Mouse (Mus musculus) liver, embryonic 14.5 days (tissue): ENCODE results near the gene Wt1. TPM values are rescaled to one million over a fixed set of nuclear protein-coding genes. Genes with fewer than 3 reads are reported as not detected.

ENCODE experiments used
- ATAC-seq: fragments of 200-750 bp; cut with Nextera tagmentation; 2 replicates; pipeline ENCODE4 v1.8.0; 2017; ENCODE audit warnings: moderate number of reproducible peaks, mild to moderate bottlenecking, moderate library complexity; ENCODE audit not compliant: insufficient read depth
- DNase-seq, 3 experiments: peaks; one replicate each; pipeline ENCODE4 v3.0.0-alpha.2; 2012 to 2013; ENCODE audit warnings: low read depth in 3 of 3, low spot score in 3 of 3
- H3K27ac ChIP-seq: fragments of 300-500 bp; sonication (generic); 2 replicates; pipeline ENCODE4 v1.5.1; 2014; ENCODE audit warnings: moderate library complexity, mild to moderate bottlenecking, control low read depth, inconsistent platforms
- H3K27me3 ChIP-seq: fragments of 300-500 bp; sonication (generic); 2 replicates; pipeline ENCODE4 v1.6.1; 2014; ENCODE audit warnings: mild to moderate bottlenecking, low read length, moderate library complexity; ENCODE audit not compliant: control insufficient read depth, insufficient read depth
- H3K36me3 ChIP-seq: fragments of 300-500 bp; sonication (generic); replicated peaks from 2 replicates; pipeline ENCODE4 v1.6.1; 2014; ENCODE audit warnings: low read depth; ENCODE audit not compliant: control insufficient read depth, insufficient read depth
- H3K4me1 ChIP-seq, 2 experiments: fragments of 200-500 bp in 1 of 2; fragments of 300-500 bp in 1 of 2; sonication (generic) in 1 of 2; replicated peaks; 2 replicates each; pipeline ENCODE4 v1.6.1; 2012 to 2014; ENCODE audit warnings: antibody characterized with exemption in 1 of 2, inconsistent platforms in 1 of 2, low read length in 1 of 2; ENCODE audit not compliant: control insufficient read depth in 2 of 2, insufficient read depth in 2 of 2
- H3K4me2 ChIP-seq: fragments of 300-500 bp; sonication (generic); 2 replicates; pipeline ENCODE4 v1.6.1; 2014; ENCODE audit warnings: low read depth, mild to moderate bottlenecking, control low read depth, moderate library complexity
- H3K4me3 ChIP-seq, 2 experiments: fragments of 200-500 bp in 1 of 2; fragments of 300-500 bp in 1 of 2; sonication (generic) in 1 of 2; 2 replicates each; pipeline ENCODE4 v1.5.1; 2012 to 2014; ENCODE audit warnings: low read depth in 2 of 2, low read length in 2 of 2, mild to moderate bottlenecking in 2 of 2, control low read depth in 1 of 2, inconsistent platforms in 1 of 2, moderate library complexity in 1 of 2; ENCODE audit not compliant: insufficient read depth in 1 of 2
- H3K9ac ChIP-seq: fragments of 300-500 bp; sonication (generic); replicated peaks from 2 replicates; pipeline ENCODE4 v1.6.1; 2014; ENCODE audit warnings: mild to moderate bottlenecking, control low read depth, moderate library complexity
- H3K9me3 ChIP-seq: fragments of 300-500 bp; sonication (generic); 2 replicates; pipeline ENCODE4 v1.6.1; 2016; ENCODE audit warnings: low read length, mixed read lengths; ENCODE audit not compliant: control insufficient read depth
- CTCF ChIP-seq: IDR thresholded peaks from 2 replicates; pipeline ENCODE4 v1.5.1; 2016; ENCODE audit warnings: antibody characterized with exemption, low read depth, control low read depth
- EP300 ChIP-seq: IDR thresholded peaks from 2 replicates; pipeline ENCODE4 v1.6.1; 2016; ENCODE audit warnings: antibody characterized with exemption, low read depth
- WGBS: fragments of 180-500 bp; shearing (Covaris S2); extraction: QIAGEN DNeasy Blood & Tissue Kit; methylation state at CpG from one replicate; pipeline ENCODE4 v1.1.7; 2014; ENCODE audit not compliant: insufficient replicate concordance; 5-methylcytosine and 5-hydroxymethylcytosine counted together
- polyA plus RNA-seq, 2 experiments: library from polyadenylated mRNA; depleted of rRNA in 1 of 2; stranded (reverse) in 1 of 2; unstranded in 1 of 2; fragments of >200 nt; fragmentation: Nextera tagmentation in 1 of 2; extraction: Ambion mirVana in 1 of 2; gene quantifications; 2 replicates each; pipeline versions ENCODE4 v1.2.1 to v1.2.3; 2012 to 2014

Gene Wt1
- 0.96 and 1.1 TPM in 2 replicates for polyA plus RNA-seq (2012; rRNA removed)
- 0.77 and 1.0 TPM in 2 replicates for polyA plus RNA-seq (2014; fragmentation: Nextera tagmentation; extraction: Ambion mirVana)

DNA sequence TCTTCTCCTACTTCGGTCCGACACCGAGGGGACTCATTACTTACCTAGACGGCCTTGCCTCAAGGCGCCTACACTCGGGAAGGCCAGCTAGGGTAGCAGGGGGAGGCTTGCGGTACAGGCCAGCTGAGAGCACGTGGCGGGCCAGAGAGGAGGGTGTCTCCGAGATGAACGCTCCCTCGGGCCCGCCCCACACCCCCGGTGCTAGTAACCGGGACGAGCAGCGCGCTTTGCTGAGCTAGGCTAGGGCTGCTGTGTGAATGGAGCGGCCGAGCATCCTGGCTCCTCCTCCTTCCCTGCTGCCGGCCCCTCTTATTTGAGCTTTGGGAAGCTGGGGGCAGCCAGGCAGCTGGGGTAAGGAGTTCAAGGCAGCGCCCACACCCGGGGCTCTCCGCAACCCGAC, at the start of gene Wt1:
Gene Wt1, plus strand, starts transcription at position 251 of the 400 bp plus-strand sequence.
- H3K4me3 ChIP-seq: peak within 1 kb of the TSS; percentile 32 to 37
- peaks cover 96% of the 10 kb centered on the region for H3K27me3 ChIP-seq
- H3K4me2 ChIP-seq: peak within 1 kb of the TSS; percentile 21
- H3K27ac ChIP-seq: no peak within 1 kb of the TSS
- WGBS: 1% methylated on average over 21 of the region's 25 CpGs
- H3K36me3 ChIP-seq: no peaks in the 10 kb centered on the region
- ATAC-seq: no peak
- H3K9me3 ChIP-seq: no peaks in the 10 kb centered on the region
- H3K9ac ChIP-seq: no peak within 1 kb of the TSS
- TF ChIP-seq EP300 (no peak), CTCF (no peak)
- no peaks in the 10 kb centered on the region for H3K4me1 ChIP-seq
- DNase-seq: no peak

DNA sequence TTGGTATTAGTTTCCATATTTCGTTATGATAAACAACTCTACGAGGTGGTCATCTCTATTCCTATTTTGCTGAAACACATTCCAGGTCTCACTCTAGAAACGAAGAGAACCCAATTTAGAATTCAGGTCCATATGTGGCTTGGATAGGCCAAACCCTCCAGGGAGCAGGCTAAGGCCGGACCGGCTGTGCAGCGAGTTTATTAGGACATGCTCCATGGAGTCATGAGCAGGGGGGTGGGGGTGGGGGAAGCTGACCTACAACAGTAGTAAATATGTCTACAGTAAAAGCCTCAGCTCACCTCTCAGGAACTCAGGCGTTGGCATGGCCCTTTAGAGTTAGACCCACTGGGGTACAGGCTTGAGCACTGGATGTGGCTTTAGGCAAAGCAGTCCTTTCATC, 49.2 kb upstream of the Wt1 start:
- no peak for TF ChIP-seq CTCF
- no peak for TF ChIP-seq EP300
- 70% methylated on average over 7 of the region's 7 CpGs for WGBS

DNA sequence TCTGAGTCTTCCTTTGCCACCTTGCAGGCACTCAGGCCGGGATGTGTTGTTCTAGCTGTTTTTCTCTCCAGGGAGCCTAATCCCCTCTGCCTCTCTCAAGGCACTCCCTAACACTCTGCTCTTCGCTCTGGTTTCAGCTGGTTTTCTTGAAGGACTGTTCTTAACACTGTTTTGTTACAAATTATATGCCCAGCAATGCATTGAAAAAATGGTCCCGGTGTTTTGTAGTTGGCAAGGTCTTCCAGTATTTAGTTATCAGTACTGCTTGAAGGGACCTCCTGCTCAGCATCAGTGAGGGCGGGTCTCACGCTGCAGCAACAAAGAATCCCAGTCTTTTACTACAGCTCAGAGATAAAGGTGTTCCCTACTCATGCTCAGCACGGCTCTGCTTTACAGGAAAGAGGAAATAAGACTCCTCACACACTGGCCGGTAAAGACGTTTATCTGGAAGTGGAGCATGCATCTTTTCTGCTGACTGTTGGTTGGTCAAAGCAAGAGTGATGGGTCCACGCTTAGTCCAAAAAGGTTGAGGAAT, 44.0 kb upstream of the Wt1 start:
- WGBS: 20% methylated on average over 9 of the region's 9 CpGs
- H3K27ac ChIP-seq: no peak overlapping the region
- no peaks in the 10 kb centered on the region for H3K36me3 ChIP-seq
- H3K4me1 ChIP-seq: no peaks in the 10 kb centered on the region
- TF ChIP-seq EP300: no peak
- no peak for TF ChIP-seq CTCF
- no peaks in the 10 kb centered on the region for H3K9me3 ChIP-seq
- no peak overlapping the region for H3K9ac ChIP-seq
- H3K4me3 ChIP-seq: no peak overlapping the region
- DNase-seq: no peak
- H3K27me3 ChIP-seq: no peaks in the 10 kb centered on the region
- H3K4me2 ChIP-seq: no peak overlapping the region
- ATAC-seq: no peak

More for the DNA sequence above, 49.2 kb upstream of the Wt1 start:
- DNase-seq (no peak), ATAC-seq (no peak)
- H3K4me1 ChIP-seq: no peaks in the 10 kb centered on the region
- no peak overlapping the region for H3K9ac ChIP-seq
- H3K27me3 ChIP-seq: no peaks in the 10 kb centered on the region
- no peak overlapping the region for H3K27ac ChIP-seq
- no peaks in the 10 kb centered on the region for H3K36me3 ChIP-seq
- no peak overlapping the region for H3K4me3 ChIP-seq
- H3K9me3 ChIP-seq: no peaks in the 10 kb centered on the region
- no peak overlapping the region for H3K4me2 ChIP-seq

DNA sequence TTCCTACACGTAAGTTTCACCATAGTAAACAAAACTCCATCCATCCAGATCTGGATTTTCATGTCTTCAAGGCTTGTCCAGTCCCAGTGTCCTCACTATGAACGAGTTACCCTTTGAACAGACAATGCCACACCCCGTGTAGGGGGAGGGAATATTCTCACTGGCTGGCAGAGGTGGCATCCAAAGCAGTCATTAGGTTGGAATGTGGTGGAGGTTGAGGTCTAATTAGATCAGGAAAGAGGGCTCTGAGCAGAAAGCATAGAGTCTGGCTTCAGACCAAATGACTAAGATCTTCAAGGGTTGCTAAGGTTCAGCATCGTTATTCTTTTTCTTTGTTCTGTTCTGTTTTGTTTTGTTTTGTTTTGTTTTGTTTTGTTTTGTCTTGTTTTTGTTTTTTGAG, 42.3 kb upstream of the Wt1 start:
- no peak for TF ChIP-seq EP300
- TF ChIP-seq CTCF: no peak
- Histone ChIP-seq H3K4me2 (no peak overlapping the region), H3K4me1 (no peaks in the 10 kb centered on the region), H3K4me3 (no peak overlapping the region), H3K27me3 (no peaks in the 10 kb centered on the region), H3K9me3 (no peaks in the 10 kb centered on the region), H3K27ac (no peak overlapping the region), H3K36me3 (no peaks in the 10 kb centered on the region), H3K9ac (no peak overlapping the region)
- 51% methylated on average over 4 of the region's 4 CpGs for WGBS
- no peak for DNase-seq
- no peak for ATAC-seq

DNA sequence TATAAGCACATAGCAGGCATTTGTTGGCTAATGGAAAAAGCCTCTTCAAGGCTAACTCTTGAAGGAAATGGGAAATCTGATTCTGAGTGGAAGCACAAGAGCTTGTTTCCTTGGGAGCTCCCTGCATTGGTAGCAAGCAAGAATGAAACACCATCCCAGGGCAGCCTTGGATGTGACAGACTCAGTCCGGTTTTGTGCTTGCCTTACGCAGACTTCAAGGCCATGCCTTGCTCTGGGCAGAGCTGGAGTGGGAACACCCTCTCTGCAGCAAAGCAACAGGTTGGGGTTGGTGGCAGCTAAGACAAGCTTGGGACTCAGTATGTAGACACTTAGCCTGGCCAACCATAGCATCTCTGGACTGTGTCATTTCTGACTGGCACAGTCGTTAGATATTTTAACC, 40.2 kb upstream of the Wt1 start:
- Histone ChIP-seq H3K36me3 (no peaks in the 10 kb centered on the region), H3K4me1 (no peaks in the 10 kb centered on the region), H3K4me3 (no peak overlapping the region), H3K27me3 (no peaks in the 10 kb centered on the region), H3K9me3 (no peaks in the 10 kb centered on the region), H3K27ac (no peak overlapping the region), H3K9ac (no peak overlapping the region), H3K4me2 (no peak overlapping the region)
- no peak for DNase-seq
- no peak for ATAC-seq
- TF ChIP-seq CTCF (no peak), EP300 (no peak)
- WGBS: 64% methylated on average over 3 of the region's 3 CpGs
